Mouse (Mus musculus) intestine, embryonic 16.5 days (tissue): ENCODE results near the gene Ttc5. TPM values are rescaled to one million over a fixed set of nuclear protein-coding genes. Genes with fewer than 3 reads are reported as not detected.

ENCODE experiments used
- ATAC-seq: fragments of 200-750 bp; cut with Nextera tagmentation; 2 replicates; pipeline ENCODE4 v1.8.0; 2017; ENCODE audit warnings: moderate TSS enrichment, moderate library complexity
- H3K27ac ChIP-seq: fragments of 300-500 bp; sonication (generic); 2 replicates; pipeline ENCODE4 v1.5.1; 2014; ENCODE audit warnings: mild to moderate bottlenecking, low read length
- H3K27me3 ChIP-seq: fragments of 300-500 bp; sonication (generic); replicated peaks from 2 replicates; pipeline ENCODE4 v1.6.1; 2014; ENCODE audit warnings: low read length, control low read depth, mixed read lengths; ENCODE audit not compliant: control insufficient read depth, insufficient read depth
- H3K36me3 ChIP-seq: fragments of 300-500 bp; sonication (generic); 2 replicates; pipeline ENCODE4 v1.6.1; 2014; ENCODE audit warnings: low read length, control low read depth; ENCODE audit not compliant: control insufficient read depth, insufficient read depth
- H3K4me1 ChIP-seq: fragments of 300-500 bp; sonication (generic); 2 replicates; pipeline ENCODE4 v1.6.1; 2014; ENCODE audit warnings: low read length, control low read depth, mixed read lengths; ENCODE audit not compliant: control insufficient read depth, insufficient read depth
- H3K4me2 ChIP-seq: fragments of 300-500 bp; sonication (generic); 2 replicates; pipeline ENCODE4 v1.6.1; 2014; ENCODE audit warnings: low read depth, low read length, control low read depth
- H3K4me3 ChIP-seq: fragments of 300-500 bp; sonication (generic); 2 replicates; pipeline ENCODE4 v1.5.1; 2014; ENCODE audit warnings: mild to moderate bottlenecking, low read length
- H3K9ac ChIP-seq: fragments of 300-500 bp; sonication (generic); 2 replicates; pipeline ENCODE4 v1.6.1; 2014; ENCODE audit warnings: low read depth, low read length
- H3K9me3 ChIP-seq: fragments of 300-500 bp; sonication (generic); 2 replicates; pipeline ENCODE4 v1.6.1; 2016; ENCODE audit warnings: low read length, control low read depth; ENCODE audit not compliant: control insufficient read depth
- WGBS: fragments of 180-500 bp; shearing (Covaris S2); extraction: QIAGEN DNeasy Blood & Tissue Kit; methylation state at CpG from one replicate; pipeline ENCODE4 v1.1.7; 2014; 5-methylcytosine and 5-hydroxymethylcytosine counted together
- polyA plus RNA-seq: library from polyadenylated mRNA; unstranded; fragments of >200 nt; fragmentation: Nextera tagmentation; extraction: Ambion mirVana; gene quantifications from 2 replicates; pipeline ENCODE4 v1.2.1, GENCODE M21; 2015

Ttc5 gene
- polyA plus RNA-seq, 1 experiment from 2014 or later, result 60.4 TPM

DNA sequence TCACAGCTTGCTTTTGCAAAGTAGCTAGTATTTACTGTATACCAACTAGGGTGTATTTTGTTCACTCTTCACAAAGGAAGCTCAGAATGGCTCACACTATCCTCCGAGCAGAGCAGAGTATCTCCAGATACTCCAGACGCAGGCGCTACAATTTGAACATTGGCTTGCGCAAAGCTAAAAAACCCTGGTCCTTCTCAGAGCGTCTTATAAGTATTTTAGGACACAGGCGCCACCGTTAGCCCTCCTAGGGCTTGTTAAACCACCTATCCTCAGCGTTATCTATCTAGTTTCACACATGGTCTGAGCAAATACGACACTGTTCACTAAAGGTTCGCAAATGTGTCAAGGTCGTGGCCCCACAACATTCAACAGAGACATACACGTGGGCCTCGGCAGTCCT, 19.4 kb upstream of the Ttc5 start:
- H3K4me2 ChIP-seq, result no peak overlapping the region
- no peaks in the 10 kb centered on the region for H3K27me3 ChIP-seq
- WGBS, result 61% methylated on average over 13 of the region's 13 CpGs
- H3K27ac ChIP-seq, result no peak overlapping the region
- no peaks in the 10 kb centered on the region for H3K36me3 ChIP-seq
- ATAC-seq, result no peak
- no peak overlapping the region for H3K9ac ChIP-seq
- no peaks in the 10 kb centered on the region for H3K4me1 ChIP-seq
- H3K4me3 ChIP-seq, result no peak overlapping the region
- no peaks in the 10 kb centered on the region for H3K9me3 ChIP-seq

DNA sequence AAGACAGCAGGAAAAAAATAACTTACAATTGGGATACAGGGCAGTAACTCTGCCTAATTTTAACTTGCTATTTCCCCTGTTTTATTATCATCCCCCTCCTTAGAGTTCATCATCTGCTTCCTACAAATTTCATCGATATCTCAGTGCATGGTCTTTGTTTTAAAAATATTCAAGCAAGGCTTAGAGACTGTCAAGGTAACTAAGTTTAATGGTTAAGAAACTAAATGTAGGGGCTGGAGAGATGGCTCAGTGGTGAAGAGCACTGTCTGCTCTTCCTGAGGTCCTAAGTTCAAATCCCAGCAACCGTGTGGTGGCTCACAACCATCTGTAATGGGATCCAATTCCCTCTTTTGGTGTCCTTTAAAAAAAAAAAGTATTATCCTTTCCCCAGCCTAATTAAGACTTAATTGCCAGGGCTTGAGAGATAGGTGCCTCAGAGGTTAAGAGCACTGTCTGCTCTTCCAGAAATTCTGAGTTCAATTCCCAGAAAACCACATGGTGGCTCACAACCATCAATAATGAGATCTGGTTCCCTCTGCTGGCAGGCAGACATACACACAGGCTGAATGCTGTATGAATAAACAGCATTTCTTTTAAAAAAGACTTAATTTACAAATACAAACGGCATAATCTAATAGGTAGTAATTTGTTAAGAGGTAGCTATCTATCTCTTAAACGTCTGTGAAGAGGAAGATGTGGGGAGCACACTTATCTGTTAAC, 17.7 kb upstream of the Ttc5 start:
- H3K9me3 ChIP-seq, result no peaks in the 10 kb centered on the region
- no peak overlapping the region for H3K4me3 ChIP-seq
- no peaks in the 10 kb centered on the region for H3K36me3 ChIP-seq
- 61% methylated on average over 4 of the region's 4 CpGs for WGBS
- no peak overlapping the region for H3K9ac ChIP-seq
- H3K27me3 ChIP-seq, result no peaks in the 10 kb centered on the region
- H3K4me2 ChIP-seq, result no peak overlapping the region
- no peak overlapping the region for H3K27ac ChIP-seq
- H3K4me1 ChIP-seq, result no peaks in the 10 kb centered on the region
- no peak for ATAC-seq

DNA sequence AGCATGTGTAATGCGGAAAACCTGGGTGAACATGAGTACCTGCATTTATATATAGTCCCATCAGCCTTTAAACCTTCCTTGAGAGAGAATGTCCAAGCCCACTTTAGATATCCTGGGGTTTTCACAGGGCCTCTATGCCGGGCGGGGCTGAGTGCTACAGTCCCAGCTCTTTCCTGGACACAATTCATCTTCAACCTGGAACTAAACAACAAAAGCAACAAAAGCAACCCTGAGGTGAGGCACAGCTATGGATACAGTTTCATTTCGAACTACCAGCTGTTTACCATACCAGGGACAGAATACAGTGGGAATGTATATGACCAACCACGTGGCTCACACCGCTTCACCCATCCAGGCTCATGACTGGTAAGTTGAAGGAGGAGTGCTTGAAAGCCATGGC, 17.1 kb upstream of the Ttc5 start:
- whole genome bisulfite sequencing, result 88% methylated on average over 6 of the region's 6 CpGs
- no peak overlapping the region for H3K9ac ChIP-seq
- no peak overlapping the region for H3K27ac ChIP-seq
- no peak for ATAC-seq
- H3K4me3 ChIP-seq, result no peak overlapping the region
- no peak overlapping the region for H3K4me2 ChIP-seq
- H3K27me3 ChIP-seq, result no peaks in the 10 kb centered on the region
- H3K4me1 ChIP-seq, result no peaks in the 10 kb centered on the region
- no peaks in the 10 kb centered on the region for H3K9me3 ChIP-seq
- H3K36me3 ChIP-seq, result no peaks in the 10 kb centered on the region

DNA sequence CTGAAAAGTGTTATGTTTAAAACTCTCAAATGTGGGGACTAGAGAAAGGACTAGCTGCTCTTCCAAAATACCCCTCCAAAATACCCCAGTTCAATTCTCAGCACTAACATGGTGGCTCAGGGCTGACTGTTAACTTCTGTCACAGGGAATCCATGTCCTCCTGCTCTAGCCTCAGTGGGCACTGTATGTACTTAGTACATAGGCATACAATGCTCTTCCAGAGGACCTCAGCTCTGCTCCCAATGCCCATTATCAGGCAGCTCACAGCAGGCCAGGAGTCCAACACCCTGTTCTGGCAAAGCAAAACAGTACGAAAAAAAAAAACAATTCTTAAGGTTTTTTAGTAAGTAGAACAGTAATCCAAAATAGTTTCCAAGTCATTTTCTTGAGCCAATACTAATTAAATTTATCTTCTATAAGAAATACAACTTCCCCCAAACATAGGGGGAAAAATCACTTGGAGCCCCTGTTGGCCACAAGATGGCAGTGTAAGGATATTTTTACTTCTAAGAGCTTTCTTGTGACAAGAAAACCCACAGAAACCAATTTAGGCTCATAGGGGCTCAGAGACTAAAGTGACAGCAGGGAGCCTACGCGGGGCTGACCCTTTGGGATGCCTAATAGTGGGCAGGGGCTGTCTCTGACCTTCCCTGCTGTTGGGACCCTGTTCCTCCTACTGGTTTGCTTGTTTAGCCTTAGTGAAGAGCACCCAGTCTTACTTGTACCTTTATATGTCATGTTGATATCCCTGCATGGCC, 14.4 kb upstream of the Ttc5 start:
- Histone ChIP-seq H3K9ac (no peak overlapping the region), H3K36me3 (no peaks in the 10 kb centered on the region), H3K4me3 (no peak overlapping the region), H3K9me3 (no peaks in the 10 kb centered on the region), H3K4me1 (no peaks in the 10 kb centered on the region), H3K27ac (no peak overlapping the region), H3K27me3 (no peaks in the 10 kb centered on the region), H3K4me2 (no peak overlapping the region)
- 6% methylated on average over 3 of the region's 3 CpGs for WGBS
- no peak; the same call in 1 of the 2 replicates for ATAC-seq

DNA sequence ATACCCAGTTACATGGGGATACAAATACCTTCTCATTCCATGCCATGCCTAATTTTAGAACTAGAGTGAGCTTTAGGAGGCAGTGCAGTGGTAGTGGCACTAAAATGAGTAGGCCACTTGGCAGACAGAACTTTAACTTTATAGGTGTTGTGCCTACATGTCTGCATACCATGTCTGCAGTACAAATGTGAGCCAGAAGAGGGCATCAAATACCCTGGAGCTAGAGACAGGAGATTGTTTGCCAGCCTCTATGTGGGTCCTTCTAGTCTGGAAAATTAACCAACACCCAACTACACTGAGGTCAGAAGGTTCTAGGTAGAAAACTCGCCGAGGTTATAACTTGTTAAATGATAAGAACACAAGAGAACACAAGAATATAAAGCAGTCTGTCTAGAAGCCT, 13.2 kb upstream of the Ttc5 start:
- Histone ChIP-seq H3K9ac (no peak overlapping the region), H3K27ac (no peak overlapping the region), H3K4me3 (no peak overlapping the region), H3K9me3 (no peaks in the 10 kb centered on the region), H3K27me3 (no peaks in the 10 kb centered on the region), H3K36me3 (no peaks in the 10 kb centered on the region), H3K4me1 (no peaks in the 10 kb centered on the region), H3K4me2 (no peak overlapping the region)
- ATAC-seq, result no peak
- WGBS, result 72% methylated on average over 2 of the region's 2 CpGs

GRCm38 (mm10) chr14:50796464-50796863, 11.1 kb upstream of the Ttc5 start:
- Histone ChIP-seq H3K9me3 (no peaks in the 10 kb centered on the region), H3K9ac (no peak overlapping the region), H3K4me1 (no peaks in the 10 kb centered on the region), H3K27ac (no peak overlapping the region), H3K27me3 (no peaks in the 10 kb centered on the region), H3K36me3 (no peaks in the 10 kb centered on the region), H3K4me2 (no peak overlapping the region), H3K4me3 (no peak overlapping the region)
- WGBS, result 84% methylated on average over 1 of the region's 1 CpGs
- no peak for ATAC-seq

DNA sequence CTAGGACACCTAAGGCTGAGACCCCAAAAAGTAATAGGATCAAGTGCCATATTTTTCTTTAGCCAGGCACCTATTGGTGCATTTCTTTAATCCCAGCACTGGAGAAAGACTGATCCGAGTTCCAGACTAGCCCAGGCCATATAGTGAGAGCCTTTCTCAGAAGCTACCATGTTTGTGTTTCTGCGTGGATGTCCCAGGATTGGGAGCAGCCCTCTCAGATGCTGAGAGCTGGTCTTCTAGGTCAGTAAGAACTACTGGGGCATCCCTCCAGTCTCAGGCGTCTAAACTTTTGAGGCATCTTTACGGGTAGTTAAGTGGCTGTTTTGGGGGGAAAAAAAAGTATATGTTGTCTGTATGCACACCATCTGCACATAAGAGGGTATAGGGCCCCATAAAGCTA, 10.6 kb upstream of the Ttc5 start:
- Histone ChIP-seq H3K4me3 (no peak overlapping the region), H3K36me3 (no peaks in the 10 kb centered on the region), H3K4me2 (no peak overlapping the region), H3K4me1 (no peaks in the 10 kb centered on the region), H3K9ac (no peak overlapping the region), H3K9me3 (no peaks in the 10 kb centered on the region), H3K27me3 (no peaks in the 10 kb centered on the region), H3K27ac (no peak overlapping the region)
- no peak for ATAC-seq
- 88% methylated on average over 4 of the region's 4 CpGs for WGBS

- 93% methylated on average over 24 of the region's 24 CpGs for WGBS
- Histone ChIP-seq H3K27me3 (no peaks in the 10 kb centered on the region), H3K27ac (no peak overlapping the region), H3K4me3 (no peak overlapping the region), H3K36me3 (no peaks in the 10 kb centered on the region), H3K4me1 (no peaks in the 10 kb centered on the region), H3K4me2 (no peak overlapping the region), H3K9ac (no peak overlapping the region), H3K9me3 (no peaks in the 10 kb centered on the region)
- no peak for ATAC-seq
Observed at GRCm38 (mm10) chr14:50795261-50795935, 10.1 kb upstream of the Ttc5 start.

GRCm38 (mm10) chr14:50788157-50788556, 2.8 kb upstream of the Ttc5 start:
- H3K27me3 ChIP-seq, result no peaks in the 10 kb centered on the region
- no peak for ATAC-seq
- no peaks in the 10 kb centered on the region for H3K9me3 ChIP-seq
- no peak overlapping the region for H3K4me2 ChIP-seq
- peaks cover 6% of the 10 kb centered on the region for H3K4me1 ChIP-seq
- WGBS, result 6% methylated on average over 2 of the region's 2 CpGs
- H3K36me3 ChIP-seq, result no peaks in the 10 kb centered on the region
- no peak overlapping the region for H3K9ac ChIP-seq
- no peak overlapping the region for H3K27ac ChIP-seq
- no peak overlapping the region for H3K4me3 ChIP-seq
